In genomic region chr9:13652917-13653316, GRCm38 (mm10) we compare ENCODE assay signal across 8 mouse cellular contexts.
A peak's percentile ranks its signal among the peaks of the same experiment; 100 is the strongest.
DNase-seq lines count a peak whose midpoint lies in the region; ATAC-seq and TF ChIP-seq lines count a peak whose summit lies in the region.

No protein-coding gene starts in this region.

- ATAC-seq in megakaryocyte progenitor cell, adult 5-6 weeks (replicated peaks; ENCODE audit: poor library complexity), result peak; percentile 71

- H3K4me3 ChIP-seq in gastrocnemius, adult 2 months, result no peak overlapping the region

- DNase-seq in gastrocnemius, adult 2 months, result no peak
- no peak for DNase-seq in gastrocnemius, postnatal 4 days (ENCODE audit: low spot score in 2 of 2)
- peak; percentile 43 for DNase-seq in right cerebral cortex, adult 18-20 months
- DNase-seq in right cerebral cortex, postnatal 10 days (ENCODE audit: low spot score in 2 of 2), result no peak
- peak; percentile 63 for DNase-seq in forelimb bud, embryonic 11.5 days (ENCODE audit: low read depth, low spot score)
- no peak for DNase-seq in testis, postnatal 14 days (ENCODE audit: low spot score)
- DNase-seq in gastrocnemius, postnatal 14 days, result no peak

- H3K27ac ChIP-seq in gastrocnemius, adult 2 months, result no peak overlapping the region

- peak; percentile 82 for TF ChIP-seq CTCF in gastrocnemius, adult 2 months (IDR thresholded peaks at IDR 0.05)

- intact Hi-C loops in gastrocnemius, adult 2 months (cut with DNase I), result loop anchor here (1.0 to 2.0 kb wide), 3 partner anchors 142 to 422 kb away; partner anchors contain the start of gene Maml2
- intact Hi-C loops in gastrocnemius, postnatal 14 days (cut with DNase I; ENCODE audit: low total_unique reads), result loop anchor here (5.0 to 10.0 kb wide), 2 partner anchors 356 to 418 kb away; partner anchors contain the start of gene Maml2

Comparison
In these comparisons a context has a peak if more than half of its experiments do, and no peak if none do; other contexts are left out.
1. DNase-seq: peak in right cerebral cortex, adult 18-20 months (single experiment) and forelimb bud, embryonic 11.5 days (single experiment); none in gastrocnemius, adult 2 months (single experiment), gastrocnemius, postnatal 4 days (0 of 2), right cerebral cortex, postnatal 10 days (0 of 2), testis, postnatal 14 days (single experiment) and gastrocnemius, postnatal 14 days (single experiment).